Mouse (Mus musculus): ENCODE measurements around the gene Kansl2.

Kansl2 gene

DNA sequence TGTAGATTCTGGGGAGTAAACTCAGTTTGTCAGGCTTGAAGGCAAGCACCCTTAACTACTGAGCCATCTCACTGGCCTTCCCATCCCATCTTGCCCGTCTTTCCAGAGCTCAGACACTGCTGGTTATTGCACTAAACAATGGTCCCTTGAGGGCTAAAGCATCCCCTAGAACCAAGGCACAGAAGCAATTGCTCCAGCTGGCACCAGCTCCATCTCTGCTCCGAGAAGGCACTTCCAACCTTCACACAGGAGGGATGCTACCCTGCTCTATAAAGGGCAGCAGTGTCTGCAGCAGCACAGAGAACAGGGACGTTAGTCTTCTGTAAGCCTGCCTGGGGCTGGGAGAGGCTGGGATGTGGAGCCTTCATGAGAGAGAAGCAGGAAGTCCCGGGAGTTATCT lies 42.0 kb downstream of the Kansl2 start, which contains the start of gene Olfr279:
Olfr279 (plus strand) TSS at position 301 of the 400 bp plus-strand sequence.
- DNase-seq, result no peak

DNA sequence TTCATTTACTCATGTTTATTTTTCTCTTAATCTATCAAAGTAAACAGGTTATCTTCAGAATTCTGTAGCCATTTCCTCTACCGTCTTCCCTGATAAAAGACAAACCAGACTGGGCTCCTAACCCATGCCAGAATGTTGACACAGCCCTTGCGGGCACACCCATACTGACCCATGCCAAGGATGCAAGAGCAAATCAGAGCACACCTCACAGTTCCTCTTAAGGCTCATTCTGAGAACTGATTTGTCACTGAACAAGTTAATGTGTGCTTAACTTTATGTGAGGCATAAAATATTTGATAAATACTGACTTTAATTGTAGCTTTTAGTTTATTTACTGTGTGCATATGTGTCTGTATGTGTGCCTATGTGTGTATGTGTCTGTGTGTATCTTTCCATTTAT lies 42.7 kb downstream of the Kansl2 start:
- DNase-seq, result no peak

DNA sequence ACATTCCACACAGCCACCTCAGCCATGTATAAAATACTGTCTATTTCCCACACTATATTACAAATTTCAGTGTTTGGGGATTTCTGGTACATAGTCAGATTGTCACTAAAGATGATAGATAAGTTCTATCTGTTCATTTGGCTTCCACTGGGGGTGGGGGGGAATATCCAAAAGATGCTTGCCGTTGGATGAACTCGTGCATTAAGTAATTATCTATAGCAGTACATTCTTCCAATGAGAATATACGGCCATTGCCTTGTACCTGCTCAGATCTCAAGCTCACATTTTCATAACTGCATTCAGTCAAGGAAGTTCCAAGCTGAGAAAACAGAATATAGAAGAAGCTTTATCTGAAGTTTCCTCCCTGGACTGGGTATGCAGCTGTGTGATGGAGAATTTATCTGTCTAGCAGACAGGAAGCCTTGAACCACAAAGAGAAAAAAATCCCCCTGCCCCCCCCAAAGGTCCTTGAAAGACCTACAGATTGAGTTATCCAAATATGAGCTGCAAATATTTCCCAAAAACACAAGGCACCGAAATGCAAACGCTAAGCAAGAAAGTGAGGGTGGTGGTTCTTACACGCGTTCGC lies 47.5 kb downstream of the Kansl2 start:
- DNase-seq, result no peak

DNA sequence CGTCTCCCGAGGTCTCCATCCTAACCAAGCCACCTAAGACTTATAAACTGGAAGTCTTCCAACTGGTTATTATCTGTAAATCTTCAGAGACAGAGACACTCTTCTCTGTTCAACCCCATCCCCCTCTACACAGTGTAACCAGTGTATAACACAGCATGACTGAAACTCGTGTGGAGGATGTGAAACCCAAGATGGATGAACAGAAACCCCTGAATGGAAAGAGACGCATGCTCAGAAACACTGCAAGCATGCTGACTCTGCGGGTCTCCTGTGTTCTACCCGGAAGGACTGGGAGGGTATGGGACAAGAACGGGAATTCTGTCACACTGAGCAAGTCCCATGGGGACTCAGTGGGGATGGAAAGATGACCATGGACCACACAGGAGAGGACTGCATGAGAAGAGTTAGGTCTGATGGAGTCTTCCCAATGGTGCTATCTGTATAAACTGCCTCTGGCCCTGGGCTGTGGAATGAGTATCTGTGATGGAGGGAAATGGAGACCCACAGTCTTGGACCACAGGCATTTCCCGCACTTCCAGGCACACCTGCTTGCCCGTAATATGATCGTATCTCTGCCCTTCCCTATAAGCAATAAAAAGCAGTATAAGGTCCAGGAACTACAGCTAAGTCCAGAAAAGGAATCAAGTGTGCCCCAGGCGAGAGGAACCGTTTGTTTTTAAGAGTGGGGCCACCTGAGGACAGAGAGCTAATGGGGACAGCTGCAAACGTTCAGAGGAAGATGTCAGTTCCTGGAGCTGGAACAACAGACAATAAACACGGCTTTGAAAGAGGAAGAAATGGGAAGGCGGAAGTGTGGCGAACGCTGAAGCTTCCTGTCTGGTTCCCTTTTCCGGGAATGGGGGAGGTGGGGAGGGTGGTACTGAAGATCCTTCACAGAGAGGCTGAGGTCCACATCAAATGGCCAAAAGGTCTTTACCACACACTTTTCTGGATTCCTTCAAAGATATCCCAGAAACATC lies 49.9 kb downstream of the Kansl2 start:
- no peak for DNase-seq

DNA sequence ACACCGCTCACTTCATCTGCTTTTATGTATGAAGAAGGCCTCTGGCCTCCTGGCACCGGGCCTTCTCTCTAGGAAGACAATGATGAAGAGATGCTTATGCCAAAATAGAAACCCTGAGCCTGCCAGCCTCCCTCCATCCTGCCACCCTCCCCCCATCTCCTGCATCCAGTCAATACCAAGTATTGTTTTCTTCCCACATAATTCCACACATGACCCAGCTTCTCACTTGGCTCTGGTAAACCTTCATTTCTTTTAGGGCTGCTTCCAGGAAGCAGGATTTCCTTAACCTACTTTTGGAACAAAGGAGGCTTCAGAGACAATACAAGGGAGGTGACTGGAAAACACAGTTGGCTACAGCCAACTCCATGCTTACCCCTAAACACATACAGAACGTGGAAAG lies 51.4 kb downstream of the Kansl2 start, which contains the start of gene Lalba:
Lalba (minus strand) TSS at position 21 of the 400 bp plus-strand sequence.
- no peak for DNase-seq

DNA sequence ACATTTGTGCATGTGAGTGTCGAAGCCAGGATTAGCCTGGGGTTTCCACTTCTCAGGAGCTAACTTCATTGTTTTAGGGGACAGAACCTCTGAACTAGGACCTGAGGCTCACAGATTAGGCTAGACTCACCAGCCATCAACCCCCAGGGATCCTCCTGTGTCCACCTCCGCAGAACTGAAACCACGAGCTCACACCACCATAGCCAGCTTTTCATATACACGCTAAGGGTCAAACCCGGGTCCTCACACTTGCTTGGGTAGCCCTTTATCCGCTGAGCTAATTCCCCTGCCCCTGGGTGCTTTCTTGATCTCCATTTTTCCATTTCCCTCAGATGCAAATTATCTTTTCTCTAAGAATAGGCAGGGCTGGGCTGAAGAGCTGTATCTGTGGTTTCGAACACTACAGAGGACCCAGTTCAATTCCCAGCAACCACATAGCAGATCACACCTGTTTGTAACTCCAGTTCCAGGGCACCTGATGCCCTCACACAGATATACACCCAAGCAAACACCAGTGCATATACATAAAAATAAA lies 54.4 kb downstream of the Kansl2 start:
- no peak for DNase-seq

DNA sequence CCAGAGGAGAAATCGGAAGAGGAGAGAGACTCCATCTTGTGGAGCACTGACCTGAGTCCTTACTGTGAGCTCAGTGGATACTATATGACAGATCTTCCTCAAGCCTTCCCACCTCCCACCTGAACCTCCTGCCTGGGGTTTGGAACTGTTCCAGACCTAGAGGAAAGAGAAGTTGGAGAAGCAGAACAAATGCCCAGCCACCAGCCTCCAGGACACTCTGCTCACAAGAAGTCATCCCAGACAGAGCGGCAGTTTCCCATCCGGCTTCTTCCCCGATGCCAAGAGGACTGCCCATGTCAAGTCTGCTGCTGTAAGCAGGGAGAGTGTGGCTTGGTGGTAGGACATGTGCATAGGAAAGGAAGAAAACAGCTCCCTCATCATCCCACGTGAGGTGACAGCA lies 57.8 kb downstream of the Kansl2 start:
- peak; percentile 10 to 11 for DNase-seq

DNA sequence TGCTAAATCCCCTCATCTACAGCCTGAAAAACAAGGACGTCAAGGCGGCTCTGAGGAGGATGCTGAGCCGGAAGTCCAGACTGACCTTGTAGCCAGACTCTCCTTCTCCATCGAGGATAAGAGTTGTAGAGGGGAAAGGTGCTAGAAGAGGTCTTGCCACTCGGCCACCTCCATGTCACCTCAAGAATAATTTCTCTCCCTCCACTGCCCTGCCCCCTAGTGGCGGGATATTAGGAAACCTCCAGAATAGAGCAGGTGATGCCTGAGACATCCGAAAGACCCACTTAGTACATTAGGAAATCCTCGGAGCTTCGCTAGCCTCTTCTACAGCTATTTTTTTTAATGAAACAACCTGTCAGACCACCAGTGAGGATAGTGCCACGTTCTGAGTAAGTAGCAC lies 58.7 kb downstream of the Kansl2 start:
- peak; percentile 59 to 82 for DNase-seq

DNA sequence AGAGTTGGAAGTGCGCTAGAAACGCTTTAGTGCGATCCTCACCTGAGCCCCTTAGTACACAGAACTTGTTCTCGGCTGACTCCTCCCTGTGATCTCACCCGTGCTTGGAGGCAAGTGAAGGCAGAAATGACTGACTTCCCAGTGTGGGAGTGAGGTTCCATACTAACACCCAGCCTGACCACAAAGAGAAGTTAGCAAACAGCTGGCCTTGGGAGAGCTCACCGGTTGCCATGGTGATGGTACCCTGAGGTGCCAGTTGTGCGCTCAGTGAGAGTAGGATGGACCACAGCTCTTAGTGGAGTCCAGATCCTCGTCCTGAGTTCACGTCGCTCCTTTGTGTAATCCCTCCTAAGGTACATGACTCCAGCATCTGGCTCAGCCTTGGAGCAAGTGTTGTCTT lies 59.1 kb downstream of the Kansl2 start:
- no peak for DNase-seq

DNA sequence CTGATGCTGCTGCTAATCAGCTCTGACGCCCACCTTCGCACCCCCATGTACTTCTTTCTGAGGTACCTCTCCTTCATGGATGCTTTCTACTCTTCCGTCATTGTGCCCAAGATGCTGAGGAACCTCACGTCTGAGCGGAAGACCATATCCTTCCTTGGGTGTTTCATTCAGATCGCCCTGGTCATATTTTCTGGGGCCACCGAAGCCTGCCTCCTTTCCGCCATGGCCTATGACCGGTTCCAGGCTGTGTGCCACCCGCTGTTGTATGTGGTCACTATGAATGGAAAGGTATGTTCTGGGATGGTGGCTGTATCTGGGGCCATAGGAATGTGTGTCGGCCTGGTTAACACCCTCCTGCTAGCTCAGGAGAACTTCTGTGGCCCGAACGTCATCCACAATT lies 62.5 kb downstream of the Kansl2 start:
- no peak for DNase-seq

DNA sequence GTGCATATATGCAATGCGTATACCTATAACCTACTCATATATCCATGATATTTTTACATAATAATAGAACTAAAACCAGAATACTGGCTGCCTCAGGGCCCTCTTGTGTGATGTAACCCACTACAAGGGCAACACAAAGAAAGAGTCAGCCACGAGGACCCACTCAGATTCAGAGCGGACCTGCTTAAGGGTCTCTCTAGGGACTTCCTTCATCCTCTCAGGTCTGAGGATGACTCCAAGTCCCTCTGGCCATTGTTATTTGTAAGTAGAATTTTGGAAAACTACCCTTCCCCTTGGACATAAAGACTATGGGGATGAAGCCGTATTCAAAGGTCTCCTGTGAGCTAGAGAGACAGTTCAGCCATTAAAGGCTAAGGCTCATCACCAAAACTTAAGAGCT lies 64.5 kb downstream of the Kansl2 start, which contains the start of gene OR5BS1P:
OR5BS1P (plus strand) TSS at position 301 of the 400 bp plus-strand sequence.
- no peak for DNase-seq

Data from cerebellum, postnatal 14 days (tissue).